Mouse (Mus musculus) heart, postnatal 14 days (tissue): ENCODE data around the gene Gm47959. TPM values are rescaled to one million over a fixed set of nuclear protein-coding genes. Genes with fewer than 3 reads are reported as not detected.
A peak's percentile ranks its signal among the peaks of the same experiment; 100 is the strongest.

ENCODE experiments used
- DNase-seq, 2 experiments: peaks; one replicate each; pipeline ENCODE4 v3.0.0; 2021 to 2022
- intact Hi-C: fragments of 180-260 bp; cut with DNase I; formaldehyde crosslinking; loops from one replicate; pipeline ENCODE4 v1.15.1; 2025
- total RNA-seq, 2 experiments: library from RNA; stranded (reverse); gene quantifications; 2 replicates each; pipeline ENCODE4 v1.2.3; 2021

The Gm47959 gene
- total RNA-seq, 2 experiments from 2014 or later: not detected

GRCm38 (mm10) chr1:83031950-83032349 lies 31.6 kb downstream of the Gm47959 start:
- DNase-seq: no peak
- intact Hi-C loops: no loop called here

DNA sequence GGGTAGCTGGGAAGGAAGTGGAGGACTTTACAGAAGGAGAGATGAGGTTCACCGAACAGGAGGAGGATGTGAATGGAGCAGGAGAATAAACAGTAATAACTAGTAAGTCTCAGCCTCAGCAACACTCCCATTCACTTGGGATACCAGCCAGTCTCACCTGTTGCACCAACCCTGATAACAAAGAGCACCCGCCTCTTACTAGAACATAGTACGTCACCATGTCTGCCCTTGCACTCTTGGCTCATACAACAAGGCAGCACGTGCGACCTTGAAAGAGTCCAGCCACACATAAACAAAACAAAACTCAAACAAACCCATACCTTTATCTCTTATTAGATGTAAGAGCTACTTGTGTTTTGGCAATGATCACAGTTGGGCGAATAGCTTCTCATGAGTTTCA lies 32.2 kb downstream of the Gm47959 start:
- DNase-seq: no peak
- intact Hi-C loops: no loop called here

GRCm38 (mm10) chr1:83034509-83034908 lies 34.2 kb downstream of the Gm47959 start:
- intact Hi-C loops: no loop called here
- no peak for DNase-seq

- intact Hi-C loops: no loop called here
- DNase-seq: no peak
These were observed 36.7 kb downstream of the Gm47959 start for GRCm38 (mm10) chr1:83036892-83037667.

- DNase-seq: peak; percentile 29 to 37
These were observed 37.8 kb downstream of the Gm47959 start, which contains the start of gene Slc19a3 for GRCm38 (mm10) chr1:83038109-83038672. TSS of gene Slc19a3 (minus strand) at chr1:83038448.

DNA sequence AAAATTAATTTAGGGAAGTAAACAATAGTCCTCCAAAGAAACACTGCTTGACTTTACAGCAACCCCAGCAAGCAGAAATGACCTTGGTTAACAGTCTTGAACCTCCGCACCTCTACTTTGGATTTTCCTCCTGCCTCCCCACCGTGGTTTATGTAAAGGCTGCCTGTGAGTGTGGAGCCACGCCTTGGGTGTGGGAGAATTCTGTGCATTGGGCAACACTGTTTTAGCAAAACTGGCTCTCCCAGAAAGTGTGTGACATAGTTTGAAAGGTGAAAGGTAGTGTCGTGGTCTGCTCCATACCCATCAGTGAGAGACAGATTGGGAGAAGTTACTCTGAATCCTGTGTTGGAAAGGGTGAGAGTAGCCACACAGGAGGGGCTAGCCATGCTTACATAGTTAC lies 38.7 kb downstream of the Gm47959 start:
- DNase-seq: no peak
- intact Hi-C loops: no loop called here

More at GRCm38 (mm10) chr1:83038109-83038672, 37.8 kb downstream of the Gm47959 start, which contains the start of gene Slc19a3:
- intact Hi-C loops: no loop called here

- no peak for DNase-seq
- intact Hi-C loops: no loop called here
These were observed 42.0 kb downstream of the Gm47959 start, which contains the start of gene Krtap28-10 for GRCm38 (mm10) chr1:83042380-83042779. TSS of gene Krtap28-10 (minus strand) at chr1:83042480.

DNA sequence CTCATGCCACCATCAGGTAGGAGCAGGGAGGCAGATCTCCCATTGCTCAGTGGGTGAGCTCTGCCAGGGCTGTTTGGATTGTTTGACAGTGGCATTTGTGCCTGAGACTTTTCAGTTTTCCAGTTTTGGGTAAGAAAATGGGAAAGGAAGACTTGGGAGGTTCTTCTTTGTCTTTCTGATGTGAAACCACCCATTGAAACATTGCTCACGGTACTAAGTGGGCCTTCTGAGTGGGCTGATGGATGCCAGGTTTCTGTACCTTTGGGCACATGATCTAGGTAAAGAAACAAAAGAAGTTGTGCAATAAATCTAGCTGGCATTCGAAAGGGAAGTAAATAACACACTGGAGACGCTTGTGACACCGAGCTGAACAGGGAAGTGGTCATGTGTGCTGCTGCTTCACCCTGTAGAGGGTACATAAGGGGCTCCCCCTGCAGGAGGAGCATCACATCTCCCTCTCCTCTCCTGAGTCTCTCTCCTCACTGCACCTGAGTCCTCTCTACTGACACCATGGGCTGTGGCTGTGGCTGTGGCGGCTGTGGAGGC lies 44.6 kb downstream of the Gm47959 start, which contains the start of gene Gm47969:
Gene Gm47969, plus strand, starts transcription at position 51 of the 546 bp plus-strand sequence.
- DNase-seq: no peak
- intact Hi-C loops: no loop called here

Other genes starting within 250 kb of the Gm47959 start
- not detected for gene Tm4sf20, start 232.1 kb upstream of the Gm47959 start, total RNA-seq
- not detected for gene Gm47791, start 229.3 kb upstream of the Gm47959 start, total RNA-seq
- gene Agfg1, start 161.1 kb upstream of the Gm47959 start, total RNA-seq: 10 to 100 TPM; 34.0 to 36.7 TPM
- not detected for gene A030005L19Rik, start 87.2 kb upstream of the Gm47959 start, total RNA-seq
- gene A030014E15Rik, start 75.6 kb upstream of the Gm47959 start, total RNA-seq: not detected
- gene Gm6217, start 69.1 kb upstream of the Gm47959 start, total RNA-seq: not detected
- not detected for gene A030003K21Rik, start 57.2 kb upstream of the Gm47959 start, total RNA-seq
- not detected for gene Gm7544, start 44.5 kb upstream of the Gm47959 start, total RNA-seq
- not detected for gene Gm47955, start 40.3 kb upstream of the Gm47959 start, total RNA-seq
- gene Slc19a3, start 37.9 kb downstream of the Gm47959 start, total RNA-seq: under 1 TPM; 0.51 to 0.57 TPM
- gene Krtap28-10, start 41.9 kb downstream of the Gm47959 start, total RNA-seq: not detected
- not detected for gene Gm47969, start 44.4 kb downstream of the Gm47959 start, total RNA-seq
- gene A030005K14Rik, start 58.8 kb downstream of the Gm47959 start, total RNA-seq: not detected
- not detected for gene Krtap28-13, start 60.4 kb downstream of the Gm47959 start, total RNA-seq
- not detected for gene Ccl20, start 116.2 kb downstream of the Gm47959 start, total RNA-seq
- gene Daw1, start 159.2 kb downstream of the Gm47959 start, total RNA-seq: not detected